13 mouse cellular contexts compared by ENCODE assay signal in genomic region chr11:64618631-64619385, GRCm38 (mm10).
A peak's percentile ranks its signal among the peaks of the same experiment; 100 is the strongest.
DNase-seq lines count a peak whose midpoint lies in the region; ATAC-seq and TF ChIP-seq lines count a peak whose summit lies in the region.
"Had no signal": no experiment of that assay in that cellular context is flagged by ENCODE, and none has a peak within 500 bp of the region (broad histone marks: within the 10 kb centered on the region; RNA-seq: fewer than 3 reads in every experiment).

No protein-coding gene starts in this region.

- intact Hi-C loops in gastrocnemius, postnatal 36 days (cut with DNase I): no loop called here

- no peaks in the 10 kb centered on the region for H3K9me3 ChIP-seq in lung, postnatal 0 days (ENCODE audit: low read length)
- no peaks in the 10 kb centered on the region for H3K9me3 ChIP-seq in kidney, embryonic 16.5 days (ENCODE audit: low read length)
- H3K9me3 ChIP-seq in hindbrain, embryonic 10.5 days: no peaks in the 10 kb centered on the region
- H3K9me3 ChIP-seq: embryonic facial prominence, embryonic 12.5 days had no signal

- no peak for TF ChIP-seq CTCF in lung, postnatal 0 days (IDR thresholded peaks at IDR 0.05)
- no peak for TF ChIP-seq CTCF in lung, adult 2 months (IDR thresholded peaks at IDR 0.05; ENCODE audit: insufficient read depth, low read length)

- H3K27me3 ChIP-seq in lung, postnatal 0 days (replicated peaks; ENCODE audit: insufficient read depth, low read length): no peaks in the 10 kb centered on the region
- no peaks in the 10 kb centered on the region for H3K27me3 ChIP-seq in kidney, embryonic 16.5 days (ENCODE audit: insufficient read depth, low read length)
- H3K27me3 ChIP-seq in hindbrain, embryonic 10.5 days (ENCODE audit: insufficient read depth, poor library complexity, severe bottlenecking): no peaks in the 10 kb centered on the region
- H3K27me3 ChIP-seq: CH12.LX; embryonic facial prominence, embryonic 12.5 days had no signal

- ATAC-seq in lung, postnatal 0 days: no peak
- peak; percentile 71 for ATAC-seq in kidney, embryonic 16.5 days (ENCODE audit: low FRiP score, low TSS enrichment)
- ATAC-seq: forebrain, embryonic 16.5 days had no signal

- no peaks in the 10 kb centered on the region for H3K36me3 ChIP-seq in lung, postnatal 0 days (ENCODE audit: insufficient read depth, low read length)
- H3K36me3 ChIP-seq in kidney, embryonic 16.5 days (ENCODE audit: insufficient read depth, low read length): no peaks in the 10 kb centered on the region
- no peaks in the 10 kb centered on the region for H3K36me3 ChIP-seq in hindbrain, embryonic 10.5 days
- H3K36me3 ChIP-seq: embryonic facial prominence, embryonic 12.5 days had no signal

- WGBS in lung, postnatal 0 days: 50% methylated on average over 5 of the region's 5 CpGs
- 43% methylated on average over 5 of the region's 5 CpGs for WGBS in lung, adult 2 months
- WGBS in kidney, embryonic 16.5 days: 9% methylated on average over 5 of the region's 5 CpGs
- 73% methylated on average over 5 of the region's 5 CpGs for WGBS in hindbrain, embryonic 10.5 days

- no peak overlapping the region for H3K9ac ChIP-seq in lung, postnatal 0 days (replicated peaks; ENCODE audit: low read depth)
- H3K9ac ChIP-seq in kidney, embryonic 16.5 days (replicated peaks; ENCODE audit: low read length): no peak overlapping the region
- H3K9ac ChIP-seq: embryonic facial prominence, embryonic 12.5 days had no signal

- peak; percentile 13 for DNase-seq in lung, postnatal 0 days (ENCODE audit: low spot score)
- DNase-seq in lung, adult 2 months: no peak
- peak; percentile 17 to 21 for DNase-seq in gastrocnemius, postnatal 36 days
- peak; percentile 21 for DNase-seq in lung, postnatal 36 days
- no peak for DNase-seq in hindbrain, embryonic 10.5 days (ENCODE audit: low spot score)
- no peak for DNase-seq in MN1 (ENCODE audit: low spot score)
- DNase-seq in urinary bladder, postnatal 4 days (ENCODE audit: low spot score in 2 of 2): no peak
- DNase-seq: right cerebral cortex, adult 18-20 months had no signal

- no peak overlapping the region for H3K27ac ChIP-seq in lung, postnatal 0 days (ENCODE audit: low read length)
- H3K27ac ChIP-seq in kidney, embryonic 16.5 days (ENCODE audit: low read length): peak overlapping the region; percentile 74
- H3K27ac ChIP-seq in hindbrain, embryonic 10.5 days: no peak overlapping the region
- H3K27ac ChIP-seq: embryonic facial prominence, embryonic 12.5 days; layer of hippocampus, adult 2 months had no signal

- TF ChIP-seq EP300 in lung, postnatal 0 days (IDR thresholded peaks at IDR 0.05): no peak

- no peak overlapping the region for H3K4me3 ChIP-seq in lung, postnatal 0 days (ENCODE audit: low read depth, low read length)
- H3K4me3 ChIP-seq in lung, adult 2 months (replicated peaks; ENCODE audit: extremely low read depth, low read depth, low read length): no peak overlapping the region
- H3K4me3 ChIP-seq in kidney, embryonic 16.5 days (ENCODE audit: low read length): no peak overlapping the region
- no peak overlapping the region for H3K4me3 ChIP-seq in hindbrain, embryonic 10.5 days
- H3K4me3 ChIP-seq: embryonic facial prominence, embryonic 12.5 days; layer of hippocampus, adult 2 months had no signal

- TF ChIP-seq POLR2A in lung, adult 2 months (IDR thresholded peaks at IDR 0.05; ENCODE audit: borderline replicate concordance, extremely low read depth, low read depth, low read length): no peak

- H3K4me1 ChIP-seq in lung, postnatal 0 days (ENCODE audit: insufficient read depth, low read depth, low read length): no peaks in the 10 kb centered on the region
- peaks cover 2% of the 10 kb centered on the region; the same call in 1 of the 2 replicates for H3K4me1 ChIP-seq in lung, adult 2 months (ENCODE audit: control insufficient read depth, insufficient read depth, low read length)
- H3K4me1 ChIP-seq in kidney, embryonic 16.5 days (ENCODE audit: insufficient read depth, low read length): peaks cover 12% of the 10 kb centered on the region
- H3K4me1 ChIP-seq in hindbrain, embryonic 10.5 days (replicated peaks): no peaks in the 10 kb centered on the region

- no peak overlapping the region for H3K4me2 ChIP-seq in lung, postnatal 0 days (replicated peaks; ENCODE audit: low read depth, low read length)
- H3K4me2 ChIP-seq in kidney, embryonic 16.5 days (replicated peaks; ENCODE audit: low read depth, low read length): no peak overlapping the region
- H3K4me2 ChIP-seq: embryonic facial prominence, embryonic 12.5 days had no signal

Comparison
In these comparisons a context has a peak if more than half of its experiments do, and no peak if none do; other contexts are left out.
1. DNase-seq: peak in lung, postnatal 0 days (single experiment), gastrocnemius, postnatal 36 days (2 of 2) and lung, postnatal 36 days (single experiment); none in lung, adult 2 months (single experiment), hindbrain, embryonic 10.5 days (single experiment), MN1 (single experiment) and urinary bladder, postnatal 4 days (0 of 2).